Mouse (Mus musculus) heart, adult 2 months (tissue): Measurements from ENCODE around the gene 4930404N11Rik.

Source experiments
- CTCF ChIP-seq: fragments of 200-600 bp; IDR thresholded peaks from 2 replicates; pipeline ENCODE4 v1.8.1; 2022; ENCODE audit warnings: antibody characterized with exemption, mild to moderate bottlenecking, moderate library complexity
- EP300 ChIP-seq: fragments of 200-500 bp; IDR thresholded peaks from 2 replicates; pipeline ENCODE4 v1.6.1; 2011; ENCODE audit warnings: low read depth, low read length, control low read depth; ENCODE audit not compliant: insufficient read depth
- POLR2A ChIP-seq: fragments of 200-500 bp; IDR thresholded peaks from 2 replicates; pipeline ENCODE4 v1.6.1; 2011; ENCODE audit warnings: mild to moderate bottlenecking, low read depth, low read length, control low read depth; ENCODE audit not compliant: insufficient read depth

DNA sequence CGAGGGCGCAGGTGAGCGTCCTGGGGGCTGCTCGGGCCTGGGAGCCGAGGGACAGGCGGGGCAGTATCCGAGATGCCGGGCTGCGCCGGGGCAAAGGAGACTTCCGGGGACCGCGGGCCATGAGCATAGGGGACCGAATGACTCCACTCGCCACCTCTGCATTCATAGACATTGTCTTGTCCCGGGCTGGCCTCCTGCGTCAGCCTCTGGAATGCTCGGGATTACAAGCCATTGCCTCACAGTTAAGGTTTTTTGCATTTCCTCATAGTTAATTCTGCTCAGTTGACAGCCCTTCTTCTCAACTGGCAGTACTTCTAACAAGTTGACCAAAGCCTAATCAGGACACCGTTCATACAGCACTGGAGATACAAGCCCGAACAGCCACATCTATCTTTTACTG is 44.2 kb downstream of the 4930404N11Rik start:
- no peak for TF ChIP-seq CTCF
- no peak for TF ChIP-seq EP300
- TF ChIP-seq POLR2A = no peak
